Mouse (Mus musculus): ENCODE measurements around the gene Tmem270.

DNA sequence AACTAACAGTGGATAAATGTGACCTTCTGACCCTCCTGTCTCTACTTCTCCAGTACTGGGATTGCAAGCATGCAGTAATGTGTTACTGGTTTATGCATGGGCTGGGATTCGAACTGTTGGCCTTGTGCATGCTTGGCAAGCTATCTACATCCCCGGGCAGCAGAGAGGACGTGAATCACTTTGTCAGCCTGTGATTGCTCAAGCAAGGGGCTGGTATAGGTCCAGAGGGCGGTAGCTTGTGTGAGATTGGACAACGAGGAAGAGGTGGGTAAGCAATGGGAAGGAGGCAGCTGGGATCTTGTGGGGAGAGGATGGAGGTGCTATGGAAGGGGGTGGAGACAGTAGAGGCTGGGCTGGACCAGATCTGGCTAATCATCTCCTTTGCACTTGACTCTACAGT, 38.0 kb downstream of the Tmem270 start:
- TF ChIP-seq EP300 (IDR thresholded peaks at IDR 0.05; ENCODE audit: insufficient read depth, low read depth, low read length), result no peak
- TF ChIP-seq POLR2A (IDR thresholded peaks at IDR 0.05; ENCODE audit: insufficient read depth, low read length), result no peak
- TF ChIP-seq CTCF (IDR thresholded peaks at IDR 0.05; ENCODE audit: low read depth, low read length), result no peak
